Mouse (Mus musculus) spleen, adult 18-20 months (tissue): ENCODE measurements around the gene AU040320.
A peak's percentile ranks its signal among the peaks of the same experiment; 100 is the strongest.

Experiments
- DNase-seq, 2 experiments: peaks; one replicate each; pipeline ENCODE4 v3.0.0; 2022; ENCODE audit warnings: mixed read lengths in 2 of 2

The AU040320 gene

DNA sequence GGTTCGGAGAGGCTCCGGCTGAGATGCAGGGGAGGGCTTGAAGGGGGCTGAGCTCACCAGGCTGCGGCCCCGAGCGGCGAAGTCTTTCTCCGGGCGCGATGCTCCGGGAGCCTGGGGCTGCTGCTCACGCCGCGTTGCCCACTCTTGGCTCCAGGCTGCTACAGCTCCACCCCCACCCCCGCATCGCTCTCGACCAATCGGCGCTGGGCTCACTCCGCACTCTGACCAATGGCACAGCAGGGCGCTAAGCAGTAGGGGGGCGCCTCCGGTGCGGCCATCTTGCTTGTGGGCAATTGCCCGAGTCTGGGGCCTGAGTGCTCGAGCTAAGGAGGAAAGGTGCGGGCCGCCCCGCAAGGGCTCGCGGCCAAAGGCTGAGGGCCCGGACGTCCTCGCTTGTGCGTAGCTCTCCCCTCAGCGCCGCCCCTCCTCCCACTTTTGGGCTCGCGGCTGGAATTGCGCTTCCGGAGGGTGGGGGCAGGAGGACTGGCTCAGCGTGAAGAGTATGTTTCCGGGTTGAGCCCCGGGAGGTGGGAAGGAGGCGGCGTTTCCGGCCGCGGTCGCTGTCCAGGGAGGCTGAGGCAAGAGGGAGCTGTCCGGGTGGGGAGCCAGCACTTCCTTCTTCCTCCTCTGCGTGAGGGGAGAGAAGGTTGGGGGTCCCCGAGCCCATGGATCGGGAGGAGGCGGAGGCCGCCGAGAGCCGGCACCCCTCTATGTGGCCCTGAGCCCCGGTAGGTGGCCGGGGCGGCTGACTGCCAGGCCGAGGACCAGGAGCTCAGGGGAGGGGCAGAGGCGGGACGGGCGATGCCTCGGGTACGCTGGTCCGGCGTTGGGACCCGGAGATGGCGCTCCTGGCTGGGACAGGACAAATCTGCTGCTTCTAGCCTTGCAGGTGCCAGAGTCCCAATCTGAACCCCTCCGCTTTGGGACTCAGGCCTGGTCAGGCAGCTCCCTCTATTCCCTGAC lies at the start of gene AU040320, which contains the start of gene Ncdn:
Gene AU040320, plus strand, starts transcription at position 277 of the 963 bp plus-strand sequence.
Gene Ncdn, minus strand, starts transcription at position 171 of the 963 bp plus-strand sequence.
- peak; percentile 92 to 94 for DNase-seq

- no peak for DNase-seq
Observed at GRCm38 (mm10) chr4:126706630-126707438, 46.5 kb upstream of the AU040320 start.

- no peak for DNase-seq
Observed at GRCm38 (mm10) chr4:126707439-126707826, 45.9 kb upstream of the AU040320 start.

- DNase-seq, result no peak
Observed at GRCm38 (mm10) chr4:126732111-126732510, 21.2 kb upstream of the AU040320 start.

DNA sequence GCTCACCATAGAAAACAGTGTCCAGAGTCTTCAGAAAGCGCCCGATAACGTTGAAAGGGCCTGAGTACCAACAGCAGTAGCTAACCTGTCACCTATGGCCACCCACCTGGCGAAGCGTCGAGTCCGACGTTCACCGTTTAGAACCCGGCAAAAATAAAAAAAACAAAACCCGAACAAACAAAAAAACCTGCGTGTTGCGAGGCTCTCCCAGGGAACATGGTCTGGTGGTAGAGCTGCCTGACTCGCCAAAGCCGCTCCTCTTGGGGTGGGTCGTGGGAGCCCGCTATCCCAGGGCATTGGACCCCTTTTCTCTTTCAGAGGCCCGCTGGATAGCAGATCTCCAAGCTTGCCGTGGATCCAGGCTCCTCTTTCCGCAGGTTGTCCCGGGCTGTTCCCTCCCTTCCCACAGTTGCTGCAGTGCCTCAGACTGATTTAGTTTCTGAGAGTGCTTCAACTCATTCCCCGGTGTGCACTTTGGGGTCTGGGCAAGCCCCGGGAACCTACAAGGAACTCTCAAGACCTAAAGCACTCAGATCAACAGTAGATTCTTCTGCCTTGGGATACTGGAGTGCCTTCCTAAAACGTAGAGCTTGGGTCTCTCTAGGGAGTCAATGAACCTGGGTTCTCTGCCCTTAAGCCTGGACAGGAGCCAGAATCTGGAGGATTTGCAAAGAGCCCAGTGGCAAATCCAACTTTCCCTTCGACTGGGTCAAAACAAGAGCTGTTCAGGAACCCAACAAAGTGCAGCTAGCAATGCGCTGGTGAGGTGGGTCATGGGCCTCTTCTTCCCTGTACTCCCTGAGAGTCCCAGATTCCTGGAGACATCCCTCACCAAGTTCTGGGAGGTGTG lies 20.6 kb upstream of the AU040320 start:
- no peak for DNase-seq

DNA sequence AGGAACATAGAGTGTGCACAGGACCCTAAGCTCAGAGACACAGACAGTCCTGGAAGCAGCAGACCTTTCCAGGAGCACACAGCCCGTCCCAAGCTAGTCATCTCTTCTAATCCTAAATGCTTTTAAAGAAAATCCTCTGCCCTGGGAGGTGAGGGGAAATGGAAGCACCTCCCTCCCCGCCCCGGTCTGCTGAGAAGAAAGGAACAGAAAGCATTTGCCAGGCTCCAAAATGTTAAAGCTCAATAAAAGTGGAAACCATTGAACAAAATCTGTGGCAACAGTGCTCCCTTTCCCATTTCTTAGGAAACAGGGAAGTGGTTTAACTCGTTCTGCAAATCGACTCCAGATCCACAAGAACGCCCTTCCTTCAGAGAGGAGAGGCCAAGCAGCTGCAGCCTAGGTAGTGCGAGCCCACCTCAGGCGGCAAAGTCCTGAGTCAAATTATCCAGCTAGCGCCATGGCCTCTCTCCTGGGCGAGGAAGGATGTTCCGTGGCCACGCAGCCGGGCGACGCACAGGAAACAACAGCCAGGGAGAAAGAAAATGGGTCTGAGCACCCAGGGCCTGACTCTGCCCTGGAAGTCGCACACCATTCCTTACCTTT lies 19.2 kb upstream of the AU040320 start:
- DNase-seq, result no peak

GRCm38 (mm10) chr4:126734700-126735381 lies 18.5 kb upstream of the AU040320 start:
- DNase-seq, result no peak

GRCm38 (mm10) chr4:126735382-126736000 lies 17.9 kb upstream of the AU040320 start:
- no peak for DNase-seq

DNA sequence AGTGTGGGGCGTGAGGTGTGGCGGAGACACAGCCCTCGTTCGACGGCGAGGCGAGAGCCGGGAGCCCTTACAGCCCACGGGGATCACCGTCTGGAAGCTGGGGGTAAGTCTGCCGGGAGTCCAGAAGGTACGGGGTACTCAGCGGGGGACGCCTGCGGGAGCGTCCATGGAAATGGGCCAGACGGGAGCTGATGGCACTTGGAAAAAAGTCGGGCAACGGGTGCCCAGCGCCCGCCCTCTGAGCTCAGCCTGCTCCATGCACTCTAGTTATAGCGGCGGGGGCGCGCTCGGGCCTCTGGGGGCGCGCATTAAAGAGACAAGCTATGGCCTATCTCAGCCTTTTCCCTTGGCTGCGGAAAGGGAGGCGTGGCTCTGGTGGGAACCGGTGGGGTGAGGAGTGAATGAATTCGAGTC lies 17.3 kb upstream of the AU040320 start, which contains the start of gene Tfap2e:
Gene Tfap2e, minus strand, starts transcription at position 240 of the 414 bp plus-strand sequence.
- no peak for DNase-seq

GRCm38 (mm10) chr4:126739966-126740676 lies 13.2 kb upstream of the AU040320 start:
- DNase-seq, result no peak

DNA sequence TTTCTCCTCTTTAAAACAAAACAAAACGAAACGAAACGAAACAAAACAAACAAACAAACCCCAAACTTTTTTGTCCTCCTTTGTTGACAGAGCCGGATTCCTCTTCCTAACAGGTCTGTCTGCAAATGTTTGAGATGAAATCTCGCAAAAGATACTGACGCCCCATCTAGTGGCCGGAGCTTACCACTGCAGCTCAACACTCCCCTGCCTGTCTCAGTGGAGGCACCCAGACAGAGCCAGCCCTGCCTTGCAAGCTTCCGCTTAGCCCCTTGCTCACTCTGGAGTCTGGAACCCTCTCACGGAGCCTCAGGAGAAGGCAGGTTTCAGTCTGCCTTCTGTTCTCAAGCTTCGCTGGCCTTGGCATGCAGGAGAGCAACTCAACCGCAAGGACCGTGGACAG lies 11.9 kb upstream of the AU040320 start:
- peak; percentile 61 to 78 for DNase-seq

GRCm38 (mm10) chr4:126742976-126743375 lies 10.4 kb upstream of the AU040320 start:
- no peak for DNase-seq

DNA sequence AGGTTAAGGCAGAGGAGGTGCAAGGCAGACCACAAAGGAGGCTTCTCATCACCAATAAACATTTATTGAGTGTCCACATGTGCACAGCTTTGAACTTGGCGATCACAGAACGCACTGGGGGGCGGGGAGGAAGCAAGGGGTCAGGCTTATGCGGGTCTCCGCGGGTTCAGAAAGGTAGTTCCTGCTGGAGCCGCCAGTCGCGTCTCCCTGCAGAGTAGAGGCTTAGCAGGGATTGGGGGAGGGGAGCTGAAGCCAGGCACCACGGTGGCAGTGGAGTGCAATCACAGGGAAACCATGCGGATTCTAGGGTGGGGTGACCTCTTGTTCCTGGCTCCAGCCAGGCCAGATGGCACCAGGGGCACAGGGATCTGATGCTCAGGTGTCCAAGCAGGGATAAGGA lies 9.6 kb upstream of the AU040320 start:
- no peak for DNase-seq

DNA sequence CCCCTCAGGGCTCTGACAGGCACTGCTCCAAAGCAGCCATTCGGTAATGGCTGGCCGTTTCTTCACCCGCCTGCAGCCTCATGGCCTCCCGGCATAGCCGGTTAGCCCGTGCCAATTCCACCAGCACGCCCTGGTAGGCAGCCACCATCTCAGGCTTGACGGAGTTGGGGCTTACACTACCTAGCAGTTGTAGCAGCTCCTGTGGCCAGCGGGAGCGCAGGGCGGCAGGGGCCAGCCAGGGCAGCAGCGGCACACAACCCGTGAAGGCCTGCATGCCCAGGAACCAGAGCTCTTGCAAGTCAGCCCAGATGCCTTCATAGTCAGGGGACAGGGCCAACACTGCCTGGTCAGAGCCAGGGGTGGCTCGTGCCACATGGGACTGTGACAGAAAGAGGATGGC lies 8.5 kb upstream of the AU040320 start:
- no peak for DNase-seq

DNA sequence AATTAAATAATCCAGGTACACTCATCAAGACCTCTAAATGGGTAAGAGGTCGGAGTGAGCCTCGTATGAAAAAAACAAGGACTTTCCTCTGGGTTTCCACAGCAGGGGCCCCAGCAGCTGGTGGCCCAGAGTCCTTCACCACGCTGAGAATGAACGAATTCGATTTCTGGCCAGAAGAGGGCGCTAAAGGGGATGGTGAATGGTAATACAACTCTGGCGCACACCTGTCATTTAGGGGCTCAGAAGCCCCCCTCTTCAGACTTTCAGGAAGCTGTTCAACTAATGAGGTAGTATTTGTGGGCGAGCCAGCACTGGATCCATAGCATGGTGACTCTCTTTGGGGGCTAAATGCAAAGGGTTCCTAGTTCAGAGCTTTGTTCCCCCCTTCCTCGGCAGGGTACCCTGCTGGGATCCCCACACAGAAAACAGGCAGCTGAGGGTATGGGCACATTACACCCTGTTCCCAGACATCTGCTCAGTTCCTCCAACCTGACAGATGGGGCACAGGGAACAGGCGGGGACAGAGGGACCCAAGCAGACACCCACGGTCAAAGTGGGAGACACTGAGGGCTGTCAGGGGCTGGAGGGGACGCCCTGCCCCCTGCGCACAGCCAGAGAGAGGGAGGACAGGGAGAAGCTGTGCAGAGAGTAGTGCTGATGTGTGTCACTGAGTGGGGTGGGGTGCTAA lies 7.7 kb upstream of the AU040320 start:
- DNase-seq, result peak in 1 of 2 experiments; percentile 59

DNA sequence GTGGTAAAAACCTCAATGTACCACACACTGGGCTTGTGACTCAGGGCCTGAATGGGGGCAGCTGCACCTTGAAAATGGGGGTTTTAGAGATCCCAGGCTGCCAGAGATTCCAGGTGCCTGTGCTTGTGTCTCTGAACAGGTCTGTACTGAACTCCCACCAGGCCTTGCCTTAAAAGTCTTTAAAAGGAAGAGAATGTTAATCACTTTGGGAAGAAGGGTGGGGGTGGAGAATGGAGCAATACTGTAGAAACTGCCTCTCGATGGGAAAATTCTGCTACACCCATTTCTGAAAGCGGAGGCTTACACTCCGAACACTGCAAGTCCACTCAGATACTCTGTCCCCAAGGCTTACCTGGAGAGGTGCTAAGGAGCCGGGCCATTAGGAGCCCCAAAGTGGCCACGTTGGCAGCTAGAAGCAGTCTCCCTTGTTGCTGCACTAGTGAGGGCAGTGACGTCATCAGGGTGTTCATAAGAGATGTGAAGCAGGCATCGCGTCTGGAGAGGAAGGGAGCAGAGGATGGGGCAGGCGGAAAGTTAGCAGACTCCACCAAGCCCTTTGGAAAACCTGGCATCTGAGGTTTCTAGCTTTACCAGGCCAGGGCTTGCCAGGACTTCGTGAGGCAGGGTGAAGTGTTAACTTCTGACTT lies 7.0 kb upstream of the AU040320 start:
- no peak for DNase-seq

DNA sequence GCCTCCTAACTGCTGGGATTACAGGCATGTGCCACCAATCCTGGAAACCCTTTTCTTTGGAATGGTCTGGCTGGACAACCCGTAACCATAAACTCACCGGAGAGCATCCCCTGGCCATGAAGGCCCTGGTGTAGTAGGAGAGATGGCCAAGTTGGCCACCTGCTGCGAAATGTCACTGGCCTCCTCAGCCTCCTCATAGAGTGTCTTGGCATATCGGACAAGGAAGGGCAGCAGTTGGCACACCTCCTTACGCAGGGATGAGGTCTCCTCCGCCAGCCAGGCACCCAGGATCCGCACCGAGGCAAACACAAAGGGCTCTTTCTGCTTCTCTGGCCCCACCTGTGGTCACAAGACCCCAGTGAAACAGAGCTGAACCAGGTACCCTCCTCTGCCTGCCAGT lies 5.0 kb upstream of the AU040320 start:
- no peak for DNase-seq

DNA sequence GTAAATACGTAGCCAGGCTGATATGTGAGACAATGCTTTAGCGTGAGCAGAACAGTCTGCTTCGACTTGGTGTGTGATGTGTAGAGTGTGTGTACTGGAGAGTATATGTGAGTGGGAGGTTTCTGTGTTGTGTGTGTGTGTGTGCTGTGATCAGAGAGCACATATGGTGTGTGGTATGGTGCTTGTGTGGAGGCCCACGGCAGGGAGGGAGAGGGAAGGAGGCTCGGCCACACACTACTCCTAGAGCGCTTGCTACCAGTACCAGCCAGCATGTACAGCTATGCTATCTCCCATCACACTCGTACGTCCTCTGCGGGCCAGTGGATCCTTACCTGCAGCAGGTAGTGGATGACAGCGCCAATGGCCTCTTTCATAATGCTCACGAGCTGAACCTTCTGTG lies 3.8 kb upstream of the AU040320 start:
- DNase-seq, result no peak

GRCm38 (mm10) chr4:126750046-126750683 lies 3.2 kb upstream of the AU040320 start:
- DNase-seq, result no peak
